Mouse (Mus musculus): ENCODE measurements at regions not wholly inside any gene's neighbourhood (a gene's known extent, or its start where the extent isn't known, plus 50 kb on each side); places are given as distances from the start of the nearest gene placed in this dataset.

DNA sequence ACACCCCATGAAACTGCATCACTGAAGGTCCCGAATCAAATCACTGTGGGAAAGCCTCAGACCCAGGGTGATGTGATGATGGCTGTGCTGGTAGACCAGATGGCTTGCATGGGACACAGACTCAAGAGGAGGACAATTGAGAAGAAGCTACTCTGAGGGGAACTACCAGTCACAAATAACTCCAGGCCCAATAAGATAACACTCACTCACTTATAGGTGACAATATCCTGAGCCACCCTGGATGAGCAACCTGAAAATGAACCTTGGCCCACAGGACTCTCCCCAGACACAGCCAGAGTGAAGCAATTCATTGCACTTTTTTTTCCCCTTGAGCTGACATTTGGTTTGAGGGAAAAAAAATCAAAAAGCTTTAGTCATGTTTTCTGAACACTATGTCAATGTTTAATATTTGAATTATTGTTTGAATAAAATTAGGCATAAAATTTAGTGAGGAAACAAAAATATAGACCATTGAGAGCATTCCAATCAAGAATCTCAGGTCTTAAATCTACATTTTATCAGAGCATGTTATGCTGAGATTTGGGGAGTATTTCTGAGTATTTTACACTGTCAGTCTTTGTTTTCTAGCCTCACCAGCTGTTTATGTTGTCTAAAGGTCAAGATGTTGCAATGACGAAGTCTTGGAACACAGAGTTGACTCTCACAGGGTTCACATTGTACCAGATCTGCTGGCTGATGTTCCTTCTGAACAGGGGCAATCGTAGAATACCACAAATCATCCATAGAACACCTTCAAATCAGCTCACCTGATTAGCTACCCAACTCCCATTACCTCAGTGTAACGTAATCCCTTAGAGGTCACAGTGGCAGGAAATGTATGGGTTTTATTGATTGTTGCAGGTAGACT, 67.9 kb upstream of the Gm6993 start:
- DNase-seq (ENCODE audit: low read depth, low spot score): peak; percentile 29

DNA sequence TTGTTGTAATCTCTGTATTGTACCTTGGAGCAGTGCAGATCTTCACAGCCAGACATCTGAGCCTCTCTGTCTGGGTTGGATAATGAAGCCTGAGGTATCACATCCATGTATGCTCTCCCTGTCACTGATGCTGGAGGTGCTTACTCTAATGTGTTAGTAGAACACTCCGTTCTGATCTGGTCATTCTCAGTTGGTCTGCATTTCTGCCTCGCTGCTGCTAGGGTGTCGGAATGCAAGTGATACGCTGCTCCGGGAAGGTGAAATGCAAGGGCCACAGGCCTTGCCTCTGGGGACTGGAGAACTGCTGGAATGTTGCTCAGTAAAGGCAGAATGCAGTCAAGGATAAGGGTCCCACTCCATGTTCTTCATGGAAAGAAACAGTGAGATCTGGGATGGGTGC, 67.1 kb upstream of the Gm6993 start:
- DNase-seq (ENCODE audit: low read depth, low spot score): no peak

DNA sequence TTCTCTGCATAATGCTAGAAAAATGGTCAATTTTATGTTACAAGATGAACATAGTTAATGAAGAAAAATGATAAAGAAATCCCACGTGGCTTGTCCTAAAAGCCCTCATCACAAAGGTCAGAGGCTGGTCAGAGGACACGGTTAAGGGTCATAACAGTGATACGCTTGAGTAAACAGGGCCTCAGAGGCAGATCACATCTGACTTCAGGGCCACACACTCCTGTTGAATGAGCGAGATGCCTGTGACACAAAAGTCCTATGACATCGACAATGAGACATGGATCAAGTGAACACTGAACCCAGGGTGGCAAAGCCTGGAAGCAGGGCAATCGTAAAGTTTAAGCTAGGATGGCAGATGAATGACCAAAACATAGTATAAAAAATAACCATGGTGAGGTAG, 61.0 kb upstream of the Gm6993 start:
- DNase-seq (ENCODE audit: low read depth, low spot score): no peak

GRCm38 (mm10) chr12:31183632-31184031, 56.9 kb upstream of the Gm6993 start:
- no peak for DNase-seq (ENCODE audit: low read depth, low spot score)

GRCm38 (mm10) chr12:31184217-31184975, 56.2 kb upstream of the Gm6993 start:
- peak; percentile 73 for DNase-seq (ENCODE audit: low read depth, low spot score)

GRCm38 (mm10) chr12:31185177-31185932, 55.2 kb upstream of the Gm6993 start:
- peak; percentile 91 for DNase-seq (ENCODE audit: low read depth, low spot score)

GRCm38 (mm10) chr12:31185933-31186845, 54.4 kb upstream of the Gm6993 start:
- DNase-seq (ENCODE audit: low read depth, low spot score): peak; percentile 67

- no peak for DNase-seq (ENCODE audit: low read depth, low spot score)
Measured at GRCm38 (mm10) chr12:31188011-31188576, 52.5 kb upstream of the Gm6993 start.

GRCm38 (mm10) chr12:31190265-31190664, 50.3 kb upstream of the Gm6993 start:
- no peak for DNase-seq (ENCODE audit: low read depth, low spot score)

All from 3T3-L1 (cell line).